8 mouse cellular contexts compared by ENCODE assay signal in genomic region chr11:6417490-6417889, GRCm38 (mm10). TPM values are rescaled to one million over a fixed set of nuclear protein-coding genes. Genes with fewer than 3 reads are reported as not detected.
DNase-seq lines count a peak whose midpoint lies in the region; ATAC-seq and TF ChIP-seq lines count a peak whose summit lies in the region.

No protein-coding gene starts in this region.

- TF ChIP-seq POLR2A in thymus, adult 2 months (IDR thresholded peaks at IDR 0.05; ENCODE audit: control insufficient read depth, extremely low read depth, insufficient read depth, low read length, poor library complexity): no peak

- no peak for DNase-seq in lung, postnatal 4 days
- DNase-seq in forebrain, embryonic 11.5 days (ENCODE audit: low spot score): no peak
- DNase-seq in thymus, adult 2 months: no peak
- no peak for DNase-seq in spleen, postnatal 4 days (ENCODE audit: low spot score in 2 of 2)
- DNase-seq in cerebellum, adult 11 months: no peak

- peaks cover 25% of the 10 kb centered on the region for H3K4me1 ChIP-seq in lung, embryonic 15.5 days
- peaks cover 3% of the 10 kb centered on the region for H3K4me1 ChIP-seq in forebrain, embryonic 11.5 days (replicated peaks; ENCODE audit: control insufficient read depth, insufficient read depth, low read length)
- H3K4me1 ChIP-seq in limb, embryonic 13.5 days: peaks cover 30% of the 10 kb centered on the region
- peaks cover 11% of the 10 kb centered on the region for H3K4me1 ChIP-seq in stomach, embryonic 14.5 days (ENCODE audit: control insufficient read depth, insufficient read depth, low read length)
- H3K4me1 ChIP-seq in thymus, adult 2 months (replicated peaks; ENCODE audit: control insufficient read depth, insufficient read depth, low read length): peaks cover 4% of the 10 kb centered on the region

- TF ChIP-seq CTCF in thymus, adult 2 months (IDR thresholded peaks at IDR 0.05; ENCODE audit: borderline replicate concordance, control insufficient read depth, extremely low read depth, insufficient read depth, low read length, poor library complexity): no peak

- peak overlapping the region; percentile 76 for H3K4me3 ChIP-seq in lung, embryonic 15.5 days
- H3K4me3 ChIP-seq in forebrain, embryonic 11.5 days (ENCODE audit: low read depth, low read length): peak overlapping the region; percentile 96
- peak overlapping the region; percentile 99 for H3K4me3 ChIP-seq in limb, embryonic 13.5 days
- peak overlapping the region; percentile 79 for H3K4me3 ChIP-seq in stomach, embryonic 14.5 days (ENCODE audit: low read depth, low read length)
- H3K4me3 ChIP-seq in thymus, adult 2 months (ENCODE audit: control insufficient read depth, insufficient read depth, low read length): no peak overlapping the region

- no peaks in the 10 kb centered on the region for H3K9me3 ChIP-seq in lung, embryonic 15.5 days
- H3K9me3 ChIP-seq in forebrain, embryonic 11.5 days (ENCODE audit: control insufficient read depth, low read length): no peaks in the 10 kb centered on the region
- H3K9me3 ChIP-seq in limb, embryonic 13.5 days: no peaks in the 10 kb centered on the region
- no peaks in the 10 kb centered on the region for H3K9me3 ChIP-seq in stomach, embryonic 14.5 days (ENCODE audit: control insufficient read depth, low read depth, low read length)

- no peak for ATAC-seq in lung, embryonic 15.5 days (ENCODE audit: borderline replicate concordance, extremely low read depth, low FRiP score, low TSS enrichment)
- no peak for ATAC-seq in forebrain, embryonic 11.5 days (replicated peaks; ENCODE audit: low FRiP score)
- ATAC-seq in limb, embryonic 13.5 days (ENCODE audit: low FRiP score, low read depth): no peak
- ATAC-seq in stomach, embryonic 14.5 days (ENCODE audit: insufficient number of reproducible peaks, insufficient read depth, low FRiP score, low read depth): no peak

- no peak overlapping the region; the same call in 1 of the 2 replicates for H3K27ac ChIP-seq in lung, embryonic 15.5 days
- no peak overlapping the region for H3K27ac ChIP-seq in forebrain, embryonic 11.5 days (ENCODE audit: low read depth, low read length)
- no peak overlapping the region for H3K27ac ChIP-seq in limb, embryonic 13.5 days
- H3K27ac ChIP-seq in stomach, embryonic 14.5 days (ENCODE audit: low read length): no peak overlapping the region
- no peak overlapping the region for H3K27ac ChIP-seq in thymus, adult 2 months (ENCODE audit: control insufficient read depth, insufficient read depth, low read length)

- H3K36me3 ChIP-seq in lung, embryonic 15.5 days: peaks cover 42% of the 10 kb centered on the region
- H3K36me3 ChIP-seq in forebrain, embryonic 11.5 days (ENCODE audit: control insufficient read depth, insufficient read depth, low read length): peaks cover 8% of the 10 kb centered on the region; the same call in 1 of the 2 replicates
- H3K36me3 ChIP-seq in limb, embryonic 13.5 days: peaks cover 44% of the 10 kb centered on the region
- peaks cover 34% of the 10 kb centered on the region for H3K36me3 ChIP-seq in stomach, embryonic 14.5 days (ENCODE audit: control insufficient read depth, insufficient read depth, low read length)
- H3K36me3 ChIP-seq in thymus, adult 2 months (ENCODE audit: control insufficient read depth, insufficient read depth, low read length): peaks cover 29% of the 10 kb centered on the region

- H3K9ac ChIP-seq in lung, embryonic 15.5 days: peak overlapping the region; percentile 91
- H3K9ac ChIP-seq in forebrain, embryonic 11.5 days (ENCODE audit: low read length): peak overlapping the region; percentile 97
- H3K9ac ChIP-seq in limb, embryonic 13.5 days: peak overlapping the region; percentile 98
- no peak overlapping the region; the same call in 1 of the 2 replicates for H3K9ac ChIP-seq in stomach, embryonic 14.5 days (replicated peaks; ENCODE audit: low read depth, low read length)

- no peaks in the 10 kb centered on the region for H3K27me3 ChIP-seq in lung, embryonic 15.5 days
- no peaks in the 10 kb centered on the region for H3K27me3 ChIP-seq in forebrain, embryonic 11.5 days (ENCODE audit: control insufficient read depth, insufficient read depth, low read length)
- H3K27me3 ChIP-seq in limb, embryonic 13.5 days: no peaks in the 10 kb centered on the region
- H3K27me3 ChIP-seq in stomach, embryonic 14.5 days (ENCODE audit: control insufficient read depth, insufficient read depth, low read length): no peaks in the 10 kb centered on the region
- no peaks in the 10 kb centered on the region for H3K27me3 ChIP-seq in thymus, adult 2 months (ENCODE audit: control insufficient read depth, insufficient read depth, low read length)

- peak overlapping the region; percentile 91 for H3K4me2 ChIP-seq in lung, embryonic 15.5 days
- H3K4me2 ChIP-seq in forebrain, embryonic 11.5 days (ENCODE audit: low read depth, low read length, severe bottlenecking): peak overlapping the region; percentile 67
- peak overlapping the region; percentile 98 for H3K4me2 ChIP-seq in limb, embryonic 13.5 days (replicated peaks)
- peak overlapping the region; percentile 99 for H3K4me2 ChIP-seq in stomach, embryonic 14.5 days (replicated peaks; ENCODE audit: low read depth, low read length)

RNA-seq across cellular contexts. Expression of gene Ppia, which starts 2.2 kb away (rescaled TPM):
- 6,112 and 6,204 TPM in 2 replicates for polyA plus RNA-seq in lung, embryonic 15.5 days (2015; fragmentation: Nextera tagmentation; extraction: Ambion mirVana)
- polyA plus RNA-seq in forebrain, embryonic 11.5 days (2014; fragmentation: Nextera tagmentation; extraction: Ambion mirVana): 4,588 and 4,913 TPM in 2 replicates
- 4,950 and 5,155 TPM in 2 replicates for polyA plus RNA-seq in limb, embryonic 13.5 days (2015; fragmentation: Nextera tagmentation; extraction: Ambion mirVana)
- polyA plus RNA-seq in stomach, embryonic 14.5 days (2014; fragmentation: Nextera tagmentation; extraction: Ambion mirVana): 5,529 and 5,614 TPM in 2 replicates
- 1,363 and 1,486 TPM in 2 replicates for polyA plus RNA-seq in thymus, adult 2 months (2012; rRNA removed)

RNA-seq across cellular contexts. Expression of gene H2afv, which starts 26.8 kb away (rescaled TPM):
- polyA plus RNA-seq in lung, embryonic 15.5 days (2015; fragmentation: Nextera tagmentation; extraction: Ambion mirVana): 540 and 574 TPM in 2 replicates
- 962 and 982 TPM in 2 replicates for polyA plus RNA-seq in forebrain, embryonic 11.5 days (2014; fragmentation: Nextera tagmentation; extraction: Ambion mirVana)
- 657 and 704 TPM in 2 replicates for polyA plus RNA-seq in limb, embryonic 13.5 days (2015; fragmentation: Nextera tagmentation; extraction: Ambion mirVana)
- polyA plus RNA-seq in stomach, embryonic 14.5 days (2014; fragmentation: Nextera tagmentation; extraction: Ambion mirVana): 524 and 623 TPM in 2 replicates
- 163 and 178 TPM in 2 replicates for polyA plus RNA-seq in thymus, adult 2 months (2012; rRNA removed)

RNA-seq across cellular contexts. Expression of gene Zmiz2, which starts 28.6 kb away (rescaled TPM):
- polyA plus RNA-seq in lung, embryonic 15.5 days (2015; fragmentation: Nextera tagmentation; extraction: Ambion mirVana): 10.7 and 10.9 TPM in 2 replicates
- 22.3 and 28.9 TPM in 2 replicates for polyA plus RNA-seq in forebrain, embryonic 11.5 days (2014; fragmentation: Nextera tagmentation; extraction: Ambion mirVana)
- polyA plus RNA-seq in limb, embryonic 13.5 days (2015; fragmentation: Nextera tagmentation; extraction: Ambion mirVana): 10.1 and 10.3 TPM in 2 replicates
- 12.6 and 14.3 TPM in 2 replicates for polyA plus RNA-seq in stomach, embryonic 14.5 days (2014; fragmentation: Nextera tagmentation; extraction: Ambion mirVana)
- polyA plus RNA-seq in thymus, adult 2 months (2012; rRNA removed): 137 and 187 TPM in 2 replicates

RNA-seq across cellular contexts. Expression of gene Purb, which starts 58.2 kb away (rescaled TPM):
- 28.1 and 28.8 TPM in 2 replicates for polyA plus RNA-seq in lung, embryonic 15.5 days (2015; fragmentation: Nextera tagmentation; extraction: Ambion mirVana)
- 14.0 and 15.0 TPM in 2 replicates for polyA plus RNA-seq in forebrain, embryonic 11.5 days (2014; fragmentation: Nextera tagmentation; extraction: Ambion mirVana)
- polyA plus RNA-seq in limb, embryonic 13.5 days (2015; fragmentation: Nextera tagmentation; extraction: Ambion mirVana): 30.5 and 32.1 TPM in 2 replicates
- polyA plus RNA-seq in stomach, embryonic 14.5 days (2014; fragmentation: Nextera tagmentation; extraction: Ambion mirVana): 34.6 and 35.5 TPM in 2 replicates
- polyA plus RNA-seq in thymus, adult 2 months (2012; rRNA removed): 12.7 and 17.8 TPM in 2 replicates
